Mouse (Mus musculus): ENCODE results near the gene Ppp1r18. TPM values are rescaled to one million over a fixed set of nuclear protein-coding genes. Genes with fewer than 3 reads are reported as not detected.

Gene Ppp1r18
- polyA plus RNA-seq (2015; fragmentation: Nextera tagmentation; extraction: Ambion mirVana): 24.9 and 25.7 TPM in 2 replicates

DNA sequence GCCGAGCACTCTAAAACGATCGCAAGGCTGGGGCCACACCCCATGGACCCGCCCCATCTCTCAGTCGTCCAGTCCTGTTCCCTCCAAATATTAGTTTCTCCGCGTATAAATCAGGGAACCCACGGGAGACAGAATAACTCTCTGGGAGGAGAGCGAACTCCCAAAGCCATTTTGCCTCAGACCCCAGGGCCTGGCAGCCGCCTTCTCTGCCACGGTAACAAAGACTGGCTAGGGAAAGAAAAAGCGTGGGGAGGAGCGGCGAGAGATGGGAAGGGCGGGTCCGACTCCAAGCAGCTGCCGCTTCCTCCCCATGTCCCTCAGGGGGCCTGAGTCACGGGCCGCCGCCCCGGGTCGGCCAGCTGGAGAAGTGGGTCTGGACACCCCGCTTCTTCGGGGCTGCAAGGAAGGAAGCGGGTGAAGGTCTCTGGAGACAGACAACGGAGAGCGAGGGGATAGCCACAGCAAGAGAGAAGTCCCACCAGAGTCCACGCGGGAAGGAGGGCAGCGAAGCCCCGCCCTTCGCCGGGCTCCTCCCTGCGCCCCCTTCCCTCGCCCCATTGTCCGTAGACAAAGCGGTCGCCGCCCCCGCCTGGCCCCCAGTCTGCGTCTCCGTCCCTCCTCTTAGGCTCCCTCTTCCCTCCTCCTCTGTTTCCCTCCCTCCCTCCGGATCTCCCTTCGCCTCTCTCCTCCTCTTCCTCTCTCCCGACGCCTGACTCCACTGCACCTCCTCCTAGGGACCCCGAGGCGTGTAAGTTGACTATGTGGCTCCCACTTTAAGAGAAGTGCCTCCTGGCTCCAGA is at the start of gene Ppp1r18:
Gene Ppp1r18, plus strand, starts transcription at position 113 of the 800 bp plus-strand sequence.
- no peaks in the 10 kb centered on the region for H3K36me3 ChIP-seq (ENCODE audit: control insufficient read depth, insufficient read depth)
- H3K4me2 ChIP-seq (ENCODE audit: low read length): peak within 1 kb of the TSS; percentile 93
- H3K27me3 ChIP-seq (replicated peaks; ENCODE audit: control insufficient read depth, insufficient read depth, low read length): no peaks in the 10 kb centered on the region
- ATAC-seq: peak; percentile 54
- H3K9ac ChIP-seq (replicated peaks; ENCODE audit: low read depth, low read length): peak within 1 kb of the TSS; percentile 87
- WGBS: under 1% methylated on average over 47 of the region's 48 CpGs
- no peaks in the 10 kb centered on the region for H3K9me3 ChIP-seq (ENCODE audit: control insufficient read depth, low read length)
- H3K4me1 ChIP-seq (replicated peaks; ENCODE audit: control insufficient read depth, insufficient read depth, low read length): peaks cover 52% of the 10 kb centered on the region
- peak within 1 kb of the TSS; percentile 83 for H3K4me3 ChIP-seq (replicated peaks; ENCODE audit: low read length)
- peak within 1 kb of the TSS; percentile 97 for H3K27ac ChIP-seq (ENCODE audit: low read length)

DNA sequence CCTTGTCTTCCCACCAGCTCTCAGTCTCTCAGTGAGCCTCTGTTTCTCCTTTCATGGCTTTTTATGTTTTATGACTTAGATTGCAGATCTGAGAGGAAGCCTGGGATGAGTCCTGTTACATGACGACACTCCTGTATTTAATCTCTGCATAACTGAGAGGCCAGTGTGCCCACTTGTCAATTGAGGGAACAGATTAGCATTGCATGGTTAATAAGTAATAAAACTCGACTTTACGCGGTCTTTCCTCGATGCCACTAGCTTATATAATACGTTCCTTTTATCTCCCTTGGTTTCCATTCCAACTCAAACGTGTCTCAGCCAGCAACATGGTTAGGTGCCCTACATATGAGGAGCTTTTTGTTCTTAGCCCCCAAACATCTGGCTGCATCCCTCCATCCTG is 49.6 kb upstream of the Ppp1r18 start:
- Histone ChIP-seq H3K36me3 (ENCODE audit: control insufficient read depth, insufficient read depth) (no peaks in the 10 kb centered on the region), H3K9me3 (ENCODE audit: control insufficient read depth, low read length) (no peaks in the 10 kb centered on the region), H3K4me3 (replicated peaks; ENCODE audit: low read length) (no peak overlapping the region), H3K4me1 (replicated peaks; ENCODE audit: control insufficient read depth, insufficient read depth, low read length) (peaks cover 6% of the 10 kb centered on the region; the same call in 1 of the 2 replicates), H3K4me2 (ENCODE audit: low read length) (no peak overlapping the region), H3K9ac (replicated peaks; ENCODE audit: low read depth, low read length) (no peak overlapping the region), H3K27ac (ENCODE audit: low read length) (no peak overlapping the region), H3K27me3 (replicated peaks; ENCODE audit: control insufficient read depth, insufficient read depth, low read length) (peaks cover 5% of the 10 kb centered on the region; the same call in 1 of the 2 replicates)
- ATAC-seq: no peak
- 74% methylated on average over 7 of the region's 7 CpGs for WGBS

DNA sequence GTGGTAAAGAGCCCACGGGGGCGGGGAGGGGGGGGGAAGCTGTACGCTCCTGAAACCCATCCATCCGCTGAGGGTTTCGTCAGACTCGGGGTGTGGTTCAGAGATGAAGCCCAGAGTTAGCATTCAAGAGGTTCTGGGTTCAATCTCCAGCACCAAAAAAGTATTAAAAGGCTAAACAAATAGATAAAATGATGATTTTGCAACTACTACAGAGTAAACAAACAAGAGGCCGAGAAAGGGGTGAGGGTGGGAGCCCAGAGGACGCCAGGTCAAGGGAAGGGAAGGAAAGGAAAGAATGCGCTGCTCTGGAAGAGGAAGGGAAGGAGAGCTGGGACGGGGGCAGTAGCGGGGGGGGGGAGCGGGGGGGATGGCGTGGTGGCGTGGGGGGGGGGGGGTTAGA is 48.7 kb upstream of the Ppp1r18 start:
- H3K4me3 ChIP-seq (replicated peaks; ENCODE audit: low read length): no peak overlapping the region
- H3K4me2 ChIP-seq (ENCODE audit: low read length): no peak overlapping the region
- H3K36me3 ChIP-seq (ENCODE audit: control insufficient read depth, insufficient read depth): no peaks in the 10 kb centered on the region
- H3K4me1 ChIP-seq (replicated peaks; ENCODE audit: control insufficient read depth, insufficient read depth, low read length): peaks cover 14% of the 10 kb centered on the region
- H3K27me3 ChIP-seq (replicated peaks; ENCODE audit: control insufficient read depth, insufficient read depth, low read length): peaks cover 5% of the 10 kb centered on the region; the same call in 1 of the 2 replicates
- no peak overlapping the region for H3K27ac ChIP-seq (ENCODE audit: low read length)
- no peaks in the 10 kb centered on the region for H3K9me3 ChIP-seq (ENCODE audit: control insufficient read depth, low read length)
- H3K9ac ChIP-seq (replicated peaks; ENCODE audit: low read depth, low read length): no peak overlapping the region
- ATAC-seq: no peak
- 48% methylated on average over 8 of the region's 14 CpGs for WGBS

DNA sequence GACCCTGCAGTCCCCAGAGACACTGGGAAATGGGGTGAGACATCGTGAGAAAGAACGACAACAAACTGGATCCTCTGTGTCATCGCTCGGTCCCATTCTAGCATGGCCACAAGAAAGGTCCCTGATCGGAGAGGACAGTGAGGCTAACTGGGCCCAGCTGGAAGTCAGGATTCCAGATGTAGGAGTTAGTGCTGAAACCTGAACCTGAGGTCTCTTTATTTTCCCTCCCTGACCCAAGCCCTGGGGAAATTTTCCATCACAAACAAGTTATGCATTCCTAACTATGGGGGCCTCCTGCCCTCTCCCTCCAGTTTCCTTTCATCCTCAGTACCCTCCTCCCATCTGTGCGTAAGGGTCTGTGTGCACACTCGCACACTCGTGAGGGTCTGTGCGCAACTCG is 48.2 kb upstream of the Ppp1r18 start:
- WGBS: 66% methylated on average over 10 of the region's 10 CpGs
- H3K27me3 ChIP-seq (replicated peaks; ENCODE audit: control insufficient read depth, insufficient read depth, low read length): peaks cover 5% of the 10 kb centered on the region; the same call in 1 of the 2 replicates
- H3K36me3 ChIP-seq (ENCODE audit: control insufficient read depth, insufficient read depth): no peaks in the 10 kb centered on the region
- H3K9me3 ChIP-seq (ENCODE audit: control insufficient read depth, low read length): no peaks in the 10 kb centered on the region
- no peak overlapping the region for H3K27ac ChIP-seq (ENCODE audit: low read length)
- no peak overlapping the region for H3K4me3 ChIP-seq (replicated peaks; ENCODE audit: low read length)
- no peak overlapping the region for H3K9ac ChIP-seq (replicated peaks; ENCODE audit: low read depth, low read length)
- ATAC-seq: no peak
- no peak overlapping the region for H3K4me2 ChIP-seq (ENCODE audit: low read length)
- H3K4me1 ChIP-seq (replicated peaks; ENCODE audit: control insufficient read depth, insufficient read depth, low read length): peaks cover 19% of the 10 kb centered on the region

DNA sequence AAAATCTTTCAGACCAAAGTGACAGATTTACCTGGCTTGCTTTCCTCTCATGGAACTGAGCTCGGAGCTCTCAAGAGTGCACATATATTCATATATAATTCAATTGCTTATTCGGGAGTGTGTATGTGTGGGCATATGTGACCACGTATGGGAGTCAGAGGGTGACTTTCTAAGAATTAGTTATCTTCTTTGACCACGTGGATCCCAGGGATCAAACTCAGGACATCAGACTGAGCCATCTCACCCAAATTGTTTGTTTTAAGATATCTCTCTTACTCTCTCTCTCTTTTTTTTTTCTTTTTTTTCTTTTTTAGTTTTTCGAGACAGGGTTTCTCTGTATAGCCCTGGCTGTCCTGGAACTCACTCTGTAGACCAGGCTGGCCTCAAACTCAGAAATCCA is 45.3 kb upstream of the Ppp1r18 start:
- H3K4me2 ChIP-seq (ENCODE audit: low read length): no peak overlapping the region
- peaks cover 5% of the 10 kb centered on the region; the same call in 1 of the 2 replicates for H3K27me3 ChIP-seq (replicated peaks; ENCODE audit: control insufficient read depth, insufficient read depth, low read length)
- H3K9ac ChIP-seq (replicated peaks; ENCODE audit: low read depth, low read length): no peak overlapping the region
- peaks cover 27% of the 10 kb centered on the region for H3K4me1 ChIP-seq (replicated peaks; ENCODE audit: control insufficient read depth, insufficient read depth, low read length)
- no peaks in the 10 kb centered on the region for H3K36me3 ChIP-seq (ENCODE audit: control insufficient read depth, insufficient read depth)
- 82% methylated on average over 5 of the region's 5 CpGs for WGBS
- H3K4me3 ChIP-seq (replicated peaks; ENCODE audit: low read length): no peak overlapping the region
- no peak for ATAC-seq
- no peak overlapping the region for H3K27ac ChIP-seq (ENCODE audit: low read length)
- no peaks in the 10 kb centered on the region for H3K9me3 ChIP-seq (ENCODE audit: control insufficient read depth, low read length)

DNA sequence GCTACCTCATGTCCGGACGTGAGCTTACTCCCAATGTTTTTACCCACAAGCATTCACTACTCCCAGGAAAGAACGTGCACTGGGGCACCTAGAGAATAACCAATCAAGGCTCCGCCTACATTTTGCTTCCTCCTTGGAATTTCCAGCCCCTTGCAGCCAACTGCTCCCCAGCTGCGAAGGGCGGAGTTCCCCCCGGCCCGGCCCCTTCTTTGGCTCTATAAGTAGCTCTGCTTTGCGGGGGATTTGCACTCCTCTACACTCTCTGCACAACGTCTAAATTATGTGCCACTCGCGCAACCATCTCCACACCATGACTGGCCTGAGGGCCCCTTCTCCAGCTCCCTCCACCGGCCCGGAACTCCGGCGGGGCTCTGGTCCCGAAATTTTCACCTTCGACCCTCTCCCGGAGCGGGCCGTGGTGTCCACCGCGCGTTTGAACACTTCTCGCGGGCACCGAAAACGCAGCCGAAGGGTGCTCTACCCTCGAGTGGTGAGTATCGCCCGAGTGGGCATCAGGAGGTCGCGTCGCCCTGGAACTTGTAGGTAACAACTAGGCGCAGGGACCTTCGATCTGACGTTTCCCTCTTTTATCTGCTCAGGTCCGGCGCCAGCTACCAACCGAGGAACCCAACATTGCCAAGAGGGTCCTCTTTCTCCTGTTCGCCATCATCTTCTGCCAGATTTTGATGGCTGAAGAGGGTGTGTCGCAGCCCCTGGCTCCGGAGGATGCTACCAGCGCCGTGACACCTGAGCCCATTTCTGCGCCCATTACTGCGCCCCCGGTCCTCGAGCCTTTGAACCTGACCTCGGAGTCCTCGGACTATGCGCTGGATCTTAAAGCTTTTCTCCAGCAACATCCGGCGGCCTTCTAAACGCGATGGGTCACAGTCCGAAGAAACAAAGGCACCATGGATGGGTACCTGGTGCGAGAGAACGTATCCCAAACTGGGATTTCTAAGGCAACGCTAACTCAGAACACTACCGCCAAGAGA is 43.7 kb upstream of the Ppp1r18 start, which contains the start of gene Ier3:
Gene Ier3, plus strand, starts transcription at position 246 of the 992 bp plus-strand sequence.
- H3K4me2 ChIP-seq (ENCODE audit: low read length): peak within 1 kb of the TSS; percentile 94
- H3K27me3 ChIP-seq (replicated peaks; ENCODE audit: control insufficient read depth, insufficient read depth, low read length): peaks cover 5% of the 10 kb centered on the region; the same call in 1 of the 2 replicates
- ATAC-seq: peak; percentile 29
- peak within 1 kb of the TSS; percentile 79 for H3K9ac ChIP-seq (replicated peaks; ENCODE audit: low read depth, low read length)
- H3K27ac ChIP-seq (ENCODE audit: low read length): no peak within 1 kb of the TSS
- peaks cover 27% of the 10 kb centered on the region for H3K4me1 ChIP-seq (replicated peaks; ENCODE audit: control insufficient read depth, insufficient read depth, low read length)
- peak within 1 kb of the TSS; percentile 88 for H3K4me3 ChIP-seq (replicated peaks; ENCODE audit: low read length)
- peaks cover 2% of the 10 kb centered on the region; the same call in 1 of the 2 replicates for H3K36me3 ChIP-seq (ENCODE audit: control insufficient read depth, insufficient read depth)
- H3K9me3 ChIP-seq (ENCODE audit: control insufficient read depth, low read length): no peaks in the 10 kb centered on the region
- WGBS: under 1% methylated on average over 62 of the region's 62 CpGs

DNA sequence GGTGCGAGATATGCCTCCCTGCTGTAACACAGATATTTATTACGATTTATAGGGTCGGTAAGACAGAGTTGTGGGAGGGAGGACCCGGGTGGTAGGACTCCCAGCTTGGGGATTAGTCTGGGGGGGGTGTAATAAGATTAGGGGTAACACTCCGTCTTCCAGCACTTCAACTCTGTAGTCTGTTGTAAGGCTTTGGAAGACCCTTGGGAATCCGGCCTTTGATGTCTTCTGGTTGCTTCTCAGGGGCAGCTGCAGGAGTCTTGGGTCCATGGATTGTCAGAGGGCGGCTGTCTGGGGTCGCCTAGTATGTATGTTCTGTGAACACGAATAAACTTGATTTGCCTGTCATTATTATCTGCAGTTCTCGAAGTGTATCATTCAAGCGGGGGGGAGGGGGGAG is 42.8 kb upstream of the Ppp1r18 start:
- peaks cover 5% of the 10 kb centered on the region; the same call in 1 of the 2 replicates for H3K27me3 ChIP-seq (replicated peaks; ENCODE audit: control insufficient read depth, insufficient read depth, low read length)
- peaks cover 8% of the 10 kb centered on the region for H3K36me3 ChIP-seq (ENCODE audit: control insufficient read depth, insufficient read depth)
- peak overlapping the region; percentile 88 for H3K4me3 ChIP-seq (replicated peaks; ENCODE audit: low read length)
- H3K4me2 ChIP-seq (ENCODE audit: low read length): peak overlapping the region; percentile 94
- H3K9ac ChIP-seq (replicated peaks; ENCODE audit: low read depth, low read length): peak overlapping the region; percentile 79
- peaks cover 27% of the 10 kb centered on the region for H3K4me1 ChIP-seq (replicated peaks; ENCODE audit: control insufficient read depth, insufficient read depth, low read length)
- 3% methylated on average over 11 of the region's 11 CpGs for WGBS
- no peaks in the 10 kb centered on the region for H3K9me3 ChIP-seq (ENCODE audit: control insufficient read depth, low read length)
- H3K27ac ChIP-seq (ENCODE audit: low read length): peak overlapping the region; percentile 32
- ATAC-seq: peak; percentile 1

DNA sequence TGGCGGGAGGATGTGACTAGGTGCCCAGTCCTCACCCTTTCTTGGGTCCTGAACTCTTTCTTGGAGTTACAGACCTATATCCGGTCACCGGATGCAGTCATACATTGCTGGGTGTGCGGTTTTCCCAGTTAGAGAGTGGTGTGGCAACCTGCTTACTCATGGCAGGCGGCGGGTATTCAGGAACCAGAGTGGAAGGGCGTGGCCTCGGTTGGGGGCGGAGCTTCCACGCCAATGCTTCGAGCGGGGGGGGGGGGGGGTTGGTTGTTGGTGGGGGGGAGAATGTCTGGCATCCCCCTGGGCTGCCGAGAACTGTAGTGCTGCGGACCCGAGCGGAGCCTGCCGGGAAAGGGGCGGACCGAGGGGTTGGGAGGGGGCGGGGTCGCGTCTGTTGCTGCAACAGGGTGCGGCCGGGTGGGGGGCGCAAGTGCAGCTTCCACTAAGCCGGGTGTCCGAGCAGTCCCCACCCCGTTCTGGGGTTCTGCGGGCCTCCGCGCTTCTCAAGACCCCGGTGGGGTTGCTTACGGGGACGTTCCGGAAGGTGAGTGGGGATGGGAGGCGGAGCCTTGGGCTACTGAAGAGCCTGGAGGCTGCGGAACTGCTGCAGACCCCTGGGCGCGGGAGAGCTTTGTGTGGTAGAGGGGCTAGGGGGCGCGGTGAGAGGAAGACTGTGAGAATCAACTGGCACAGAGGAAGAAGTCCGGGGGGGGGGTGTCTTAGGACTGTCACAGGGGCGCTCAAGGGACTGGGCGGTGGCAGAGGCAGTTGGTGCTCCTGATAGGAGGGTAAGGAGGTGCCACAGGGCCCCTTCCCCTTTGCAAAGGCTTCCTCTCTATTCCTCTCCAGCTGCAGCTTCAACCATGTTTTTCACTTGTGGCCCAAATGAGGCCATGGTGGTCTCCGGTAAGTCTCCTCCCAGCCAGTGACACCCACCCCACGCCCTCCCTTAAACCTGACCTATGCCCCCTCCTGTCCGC is 42.1 kb upstream of the Ppp1r18 start, which contains the start of gene Flot1:
Gene Flot1, plus strand, starts transcription at position 267 of the 974 bp plus-strand sequence.
- Histone ChIP-seq H3K4me2 (ENCODE audit: low read length) (peak within 1 kb of the TSS; percentile 94), H3K9me3 (ENCODE audit: control insufficient read depth, low read length) (no peaks in the 10 kb centered on the region), H3K36me3 (ENCODE audit: control insufficient read depth, insufficient read depth) (peaks cover 11% of the 10 kb centered on the region), H3K4me3 (replicated peaks; ENCODE audit: low read length) (peak within 1 kb of the TSS; percentile 88), H3K27me3 (replicated peaks; ENCODE audit: control insufficient read depth, insufficient read depth, low read length) (peaks cover 5% of the 10 kb centered on the region; the same call in 1 of the 2 replicates), H3K27ac (ENCODE audit: low read length) (peak within 1 kb of the TSS; percentile 89), H3K4me1 (replicated peaks; ENCODE audit: control insufficient read depth, insufficient read depth, low read length) (peaks cover 27% of the 10 kb centered on the region), H3K9ac (replicated peaks; ENCODE audit: low read depth, low read length) (peak within 1 kb of the TSS; percentile 79)
- ATAC-seq: peak; percentile 91
- WGBS: 2% methylated on average over 46 of the region's 47 CpGs
